Comparison of ENCODE assay signal across 9 mouse cellular contexts in the genomic region with DNA sequence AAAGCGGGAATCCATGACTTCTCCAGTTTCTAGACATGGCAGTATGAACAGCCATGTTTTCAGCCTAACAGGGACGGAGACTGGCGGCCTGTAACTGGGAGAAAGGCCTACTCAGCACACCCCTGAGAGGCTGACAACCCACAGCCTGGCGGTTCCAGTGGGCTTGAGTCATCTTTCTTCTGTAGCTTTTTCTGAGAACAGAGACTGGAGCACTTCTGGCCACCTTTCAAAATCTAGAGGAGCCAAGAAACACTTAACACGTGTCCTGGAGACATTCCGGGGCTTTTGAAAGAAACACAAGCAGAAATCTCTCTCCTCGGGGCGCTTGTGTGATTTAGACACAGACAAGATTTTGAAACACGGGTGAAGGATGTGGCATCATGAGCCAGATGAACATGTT.
DNase-seq lines count a peak whose midpoint lies in the region; ATAC-seq lines count a peak whose summit lies in the region.
"Had no signal": no experiment of that assay in that cellular context is flagged by ENCODE, and none has a peak within 500 bp of the region (broad histone marks: within the 10 kb centered on the region; RNA-seq: fewer than 3 reads in every experiment).

No protein-coding gene starts in this region.

- no peaks in the 10 kb centered on the region for H3K9me3 ChIP-seq in midbrain, embryonic 16.5 days (replicated peaks; ENCODE audit: control insufficient read depth, low read length, poor library complexity, severe bottlenecking)
- H3K9me3 ChIP-seq in midbrain, embryonic 15.5 days = no peaks in the 10 kb centered on the region
- H3K9me3 ChIP-seq: limb, embryonic 12.5 days had no signal

- no peaks in the 10 kb centered on the region for H3K4me1 ChIP-seq in midbrain, embryonic 16.5 days (ENCODE audit: control insufficient read depth, insufficient read depth, low read length)
- H3K4me1 ChIP-seq in midbrain, embryonic 15.5 days = 0 out of 2 replicates have a peak, but pooled peaks cover 6% of the 10 kb centered on the region

- no peak overlapping the region for H3K4me3 ChIP-seq in midbrain, embryonic 16.5 days (ENCODE audit: low read depth, low read length)
- no peak overlapping the region for H3K4me3 ChIP-seq in midbrain, embryonic 15.5 days
- H3K4me3 ChIP-seq: limb, embryonic 12.5 days had no signal

- H3K36me3 ChIP-seq in midbrain, embryonic 16.5 days (ENCODE audit: control insufficient read depth, insufficient read depth, low read length) = no peaks in the 10 kb centered on the region
- H3K36me3 ChIP-seq in midbrain, embryonic 15.5 days (replicated peaks) = no peaks in the 10 kb centered on the region
- H3K36me3 ChIP-seq: limb, embryonic 12.5 days had no signal

- H3K9ac ChIP-seq in midbrain, embryonic 16.5 days (ENCODE audit: low read depth, low read length) = no peak overlapping the region
- no peak overlapping the region for H3K9ac ChIP-seq in midbrain, embryonic 15.5 days
- H3K9ac ChIP-seq: limb, embryonic 12.5 days had no signal

- no peaks in the 10 kb centered on the region for H3K27me3 ChIP-seq in midbrain, embryonic 16.5 days (ENCODE audit: control insufficient read depth, insufficient read depth, low read depth, low read length)
- no peaks in the 10 kb centered on the region for H3K27me3 ChIP-seq in midbrain, embryonic 15.5 days (replicated peaks)
- H3K27me3 ChIP-seq: limb, embryonic 12.5 days had no signal

- DNase-seq in fibroblast of lung, adult 2 months (ENCODE audit: low read depth) = peak; percentile 93
- peak; percentile 54 for DNase-seq in heart, postnatal 4 days
- DNase-seq in right cerebral cortex, postnatal 36 days (ENCODE audit: low spot score in 2 of 2) = peak; percentile 47 to 64
- no peak for DNase-seq in retina, embryonic 14.5 days (ENCODE audit: low spot score)
- DNase-seq in thymus, postnatal 14 days = no peak
- no peak for DNase-seq in kidney, adult 11 months

- H3K4me2 ChIP-seq in midbrain, embryonic 16.5 days (ENCODE audit: low read length) = no peak overlapping the region
- no peak overlapping the region for H3K4me2 ChIP-seq in midbrain, embryonic 15.5 days
- H3K4me2 ChIP-seq: limb, embryonic 12.5 days had no signal

- no peak for ATAC-seq in midbrain, embryonic 16.5 days
- no peak for ATAC-seq in midbrain, embryonic 15.5 days (replicated peaks)

- peak overlapping the region; percentile 24; the same call in 1 of the 2 replicates for H3K27ac ChIP-seq in midbrain, embryonic 16.5 days (ENCODE audit: low read length)
- H3K27ac ChIP-seq in midbrain, embryonic 15.5 days = no peak overlapping the region
- H3K27ac ChIP-seq: limb, embryonic 12.5 days had no signal

- WGBS in midbrain, embryonic 16.5 days = 80% methylated on average over 9 of the region's 9 CpGs
- 86% methylated on average over 9 of the region's 9 CpGs for WGBS in midbrain, embryonic 15.5 days

Comparison
In these comparisons a context has a peak if more than half of its experiments do, and no peak if none do; other contexts are left out.
1. DNase-seq: peak in fibroblast of lung, adult 2 months (single experiment), heart, postnatal 4 days (single experiment) and right cerebral cortex, postnatal 36 days (2 of 2); none in retina, embryonic 14.5 days (single experiment), thymus, postnatal 14 days (single experiment) and kidney, adult 11 months (single experiment).